Mouse (Mus musculus): Measurements from ENCODE around the gene Mpp3.

- TF ChIP-seq POLR2A (IDR thresholded peaks at IDR 0.05; ENCODE audit: extremely low read depth, insufficient read depth, low read length) = no peak
- no peak for TF ChIP-seq CTCF (IDR thresholded peaks at IDR 0.05; ENCODE audit: extremely low read depth, insufficient read depth, low read length)
Observed at GRCm38 (mm10) chr11:102051541-102051940, 23.3 kb upstream of the Mpp3 start.

Measured in cortical plate, adult 2 months (tissue).